Mouse (Mus musculus) layer of hippocampus, postnatal 14 days (tissue): Measurements from ENCODE around the gene Olfr1537. TPM values are rescaled to one million over a fixed set of nuclear protein-coding genes. Genes with fewer than 3 reads are reported as not detected.

Experiments
- DNase-seq, 2 experiments: peaks; one replicate each; pipeline ENCODE4 v3.0.0; 2021 to 2022; ENCODE audit warnings: low spot score in 2 of 2, mixed read lengths in 1 of 2
- long read RNA-seq, 2 experiments: library from polyadenylated mRNA; stranded (forward); transcript quantifications; one replicate each; pipeline ENCODE4 v2.0.0; 2021
- total RNA-seq, 2 experiments: library from RNA; stranded (reverse); gene quantifications; 2 replicates each; pipeline ENCODE4 v1.2.3; 2021

The Olfr1537 gene
- not detected for total RNA-seq
- long read RNA-seq, experiment 1: 0 reads
- long read RNA-seq, experiment 2: 0 reads

DNA sequence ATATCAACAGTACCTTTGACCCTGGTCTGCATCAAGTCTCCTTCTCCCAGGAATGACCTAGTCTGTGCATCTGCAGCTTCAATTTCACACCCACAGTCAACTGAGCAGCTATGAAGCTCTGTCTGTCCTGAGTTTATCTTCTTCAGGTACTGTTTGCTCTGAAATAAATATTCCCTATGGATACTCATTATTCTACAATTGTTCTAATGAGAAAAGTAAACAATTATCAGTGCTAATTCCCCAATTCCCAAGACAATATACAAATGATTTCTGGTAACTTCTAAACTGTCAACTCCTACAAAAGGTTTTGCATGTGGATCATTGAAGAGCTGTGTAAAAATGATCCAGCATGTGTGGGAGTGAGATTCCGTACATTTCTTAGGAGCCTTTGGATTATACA is at the start of gene Olfr1537:
Gene Olfr1537 (minus strand): TSS at position 101 of the 400 bp plus-strand sequence.
- no peak for DNase-seq

DNA sequence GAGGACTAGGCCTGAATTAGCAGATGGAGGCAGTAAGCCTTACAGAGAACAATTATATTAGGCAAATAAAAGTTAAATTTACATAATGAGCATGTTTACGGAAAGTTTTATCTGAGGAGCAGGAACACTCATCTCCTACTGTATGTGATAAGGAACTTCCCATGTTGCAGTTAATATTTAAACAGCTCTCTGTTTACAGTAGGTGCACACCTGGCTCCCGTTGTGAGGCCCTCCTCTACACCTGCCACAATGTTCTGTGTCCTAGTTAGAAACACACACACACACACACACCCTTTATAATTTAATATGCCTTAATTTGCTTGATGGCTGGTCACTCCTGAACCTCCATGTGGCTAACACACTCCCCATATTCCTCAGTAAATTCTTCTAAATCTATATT is 37.3 kb upstream of the Olfr1537 start:
- DNase-seq: no peak

DNA sequence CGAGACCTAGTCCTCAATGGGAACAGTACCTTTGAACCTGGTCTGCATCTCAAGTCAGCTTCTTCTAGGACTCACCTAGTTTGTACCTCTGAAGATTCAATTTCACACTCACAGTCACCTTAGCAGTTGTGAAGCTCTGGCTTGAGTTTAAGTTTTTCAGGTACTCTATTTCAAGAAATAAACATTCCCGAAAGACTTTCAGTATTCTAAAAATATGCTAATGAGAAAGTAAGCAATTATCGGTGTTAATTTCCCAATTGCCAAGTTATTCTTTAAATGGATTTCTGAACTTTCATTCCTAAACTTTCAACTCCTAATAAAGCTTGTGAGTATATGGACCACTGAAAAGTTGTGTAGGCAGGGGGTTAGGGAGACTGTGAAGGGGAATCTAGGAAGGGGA is 26.9 kb upstream of the Olfr1537 start, which contains the start of gene Olfr945:
Gene Olfr945 (minus strand): TSS at position 101 of the 400 bp plus-strand sequence.
- no peak for DNase-seq

DNA sequence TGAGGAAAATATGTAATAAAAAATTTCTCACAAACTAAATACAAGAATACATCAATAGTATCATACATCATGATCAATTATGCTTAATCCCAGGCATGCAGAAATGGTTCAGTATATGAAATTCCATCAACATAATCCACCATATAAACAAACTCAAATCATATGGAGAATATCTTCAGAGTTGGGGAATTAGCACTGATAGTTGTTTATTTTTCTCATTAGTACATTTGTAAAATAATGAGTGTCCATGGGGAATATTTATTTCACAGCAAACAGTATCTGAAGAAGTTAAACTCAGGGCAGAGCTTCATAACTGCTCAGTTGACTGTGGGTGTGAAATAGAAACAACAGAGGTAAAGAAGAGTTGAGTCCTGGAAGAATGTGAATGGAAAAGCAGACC is 48.2 kb downstream of the Olfr1537 start, which contains the start of gene Olfr944:
Gene Olfr944 (plus strand): TSS at position 301 of the 400 bp plus-strand sequence.
- DNase-seq: no peak

Other genes starting within 250 kb of the Olfr1537 start
- not detected for gene Olfr146, start 226.6 kb downstream of the Olfr1537 start, total RNA-seq
- gene Olfr937, start 185.0 kb downstream of the Olfr1537 start, total RNA-seq: not detected
- not detected for gene Olfr938, start 171.1 kb downstream of the Olfr1537 start, total RNA-seq
- gene Olfr27, start 121.9 kb downstream of the Olfr1537 start, total RNA-seq: not detected
- not detected for gene Olfr943, start 83.7 kb downstream of the Olfr1537 start, total RNA-seq
- gene Olfr944, start 48.1 kb downstream of the Olfr1537 start, total RNA-seq: not detected
- not detected for gene Olfr945, start 26.8 kb upstream of the Olfr1537 start, total RNA-seq
- gene Olfr948, start 76.1 kb upstream of the Olfr1537 start, total RNA-seq: not detected
- gene Olfr951, start 137.4 kb upstream of the Olfr1537 start, total RNA-seq: not detected
- not detected for gene Olfr952, start 177.2 kb upstream of the Olfr1537 start, total RNA-seq
- gene Olfr954, start 206.7 kb upstream of the Olfr1537 start, total RNA-seq: not detected
- not detected for gene Olfr955, start 221.9 kb upstream of the Olfr1537 start, total RNA-seq
- not detected for gene Olfr44, start 244.0 kb upstream of the Olfr1537 start, total RNA-seq